Mouse (Mus musculus) right cerebral cortex, postnatal 36 days (tissue): Measurements from ENCODE around the gene Samd15.
"Not testable (repeated sequence)": the region's sequence is repeated elsewhere in the genome, so short reads cannot be mapped to it uniquely, and the experiment has no call there.

Experiments used
- DNase-seq, 2 experiments: peaks; one replicate each; pipeline ENCODE4 v3.0.0; 2022; ENCODE audit warnings: low spot score in 2 of 2, mixed read lengths in 1 of 2

Samd15 gene

GRCm38 (mm10) chr12:87199206-87199972, at the start of gene Samd15:
Gene Samd15, plus strand, starts transcription at chr12:87199723.
- peak; percentile 11 to 18 for DNase-seq

DNA sequence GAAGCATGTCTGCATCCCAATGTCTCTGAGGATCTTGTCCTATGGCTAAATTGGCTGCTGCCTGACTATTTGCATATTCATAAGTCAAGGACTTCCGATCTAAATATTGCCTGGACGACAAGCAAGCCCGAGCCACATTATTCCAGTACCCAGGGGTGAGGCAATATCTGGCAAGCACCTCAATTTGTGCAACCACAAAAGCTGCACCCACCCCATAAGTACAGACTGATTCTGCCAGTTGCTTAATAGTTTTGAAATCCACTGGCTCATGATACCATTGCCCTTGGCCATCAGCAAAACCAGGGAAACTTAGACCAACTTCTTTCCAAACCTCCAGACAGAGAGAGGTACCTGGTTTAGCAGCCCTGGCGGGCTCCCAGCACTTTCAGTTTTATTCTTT, 45.1 kb upstream of the Samd15 start:
- not testable (repeated sequence) for DNase-seq

- no peak for DNase-seq
Measured at GRCm38 (mm10) chr12:87157361-87157760, 42.2 kb upstream of the Samd15 start.

DNA sequence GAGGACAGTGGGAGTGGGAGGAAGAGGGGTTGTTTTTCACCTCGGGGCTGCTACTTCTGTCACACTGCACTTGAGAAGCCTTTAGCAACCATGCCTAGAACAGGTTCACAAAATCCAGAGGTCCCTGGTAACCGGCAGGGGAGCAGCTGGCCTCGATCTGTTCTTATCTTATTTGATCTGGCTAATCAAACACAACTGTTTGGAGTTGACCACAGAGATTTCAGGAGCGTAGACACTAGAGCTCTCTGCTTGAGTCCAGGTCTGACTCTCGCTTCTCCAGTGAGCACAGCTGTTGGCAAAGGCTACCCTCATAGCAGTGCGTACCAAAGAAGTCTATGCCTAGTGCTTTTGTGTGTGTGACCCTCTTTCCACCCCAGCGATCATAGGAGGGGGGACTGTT, 41.4 kb upstream of the Samd15 start:
- DNase-seq: no peak

GRCm38 (mm10) chr12:87160310-87160709, 39.2 kb upstream of the Samd15 start:
- no peak for DNase-seq

DNA sequence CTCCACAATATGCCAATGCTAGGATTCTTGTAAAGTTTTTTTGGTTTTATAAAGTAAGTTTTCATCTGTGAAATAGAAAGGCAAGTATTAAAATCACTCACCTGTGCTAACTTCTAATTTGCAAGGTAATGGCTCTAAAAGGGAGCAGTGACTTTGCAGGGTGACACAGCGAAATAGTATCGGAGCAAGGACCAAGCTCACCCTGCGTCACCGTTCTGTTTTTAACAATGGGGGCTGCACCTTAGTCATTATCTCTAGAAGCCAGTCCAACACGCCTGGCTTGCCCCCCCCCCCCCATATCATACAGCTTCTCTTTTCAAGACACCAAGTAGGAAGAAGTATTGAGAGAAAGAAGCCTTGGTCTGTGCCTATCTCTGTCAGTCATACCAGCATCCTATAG, 38.7 kb upstream of the Samd15 start:
- no peak for DNase-seq

DNA sequence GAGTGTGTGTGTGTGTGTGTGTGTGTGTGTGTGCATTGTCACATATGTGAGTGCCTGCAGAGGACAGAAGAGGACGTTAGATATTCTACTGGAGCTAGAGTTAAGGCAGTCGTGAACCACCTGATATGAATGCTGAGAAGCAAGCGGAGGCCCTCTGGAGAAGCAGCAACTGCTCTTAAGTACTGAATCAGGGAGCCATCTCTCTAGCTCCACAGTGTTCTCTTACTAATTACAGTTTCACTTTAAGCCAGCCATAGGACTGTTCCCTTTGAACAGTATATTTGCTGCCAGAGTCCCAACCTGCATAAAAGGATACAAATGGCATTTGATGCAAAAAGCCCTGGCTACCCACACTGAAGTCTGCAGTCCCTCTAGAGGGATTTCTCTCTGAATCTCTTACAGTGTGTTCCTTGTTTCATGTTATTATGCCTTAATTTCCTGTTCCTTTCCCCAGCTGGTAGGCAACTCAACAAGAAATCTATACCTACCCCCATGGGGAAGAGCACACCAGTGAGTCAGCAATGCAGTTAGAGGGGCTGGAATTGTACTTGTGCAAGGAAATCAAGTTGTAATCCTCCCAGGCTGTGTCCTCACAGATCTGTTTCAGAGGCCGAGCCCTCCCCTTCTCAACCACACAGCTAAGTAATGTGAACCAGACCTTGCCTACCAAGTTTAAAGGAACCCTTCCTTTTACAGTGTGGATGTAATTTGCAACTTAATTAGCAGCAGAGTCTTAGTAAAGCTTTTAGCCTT, 24.2 kb upstream of the Samd15 start:
- DNase-seq: no peak

GRCm38 (mm10) chr12:87177631-87178030, 21.9 kb upstream of the Samd15 start:
- DNase-seq: no peak

- no peak for DNase-seq
Measured at GRCm38 (mm10) chr12:87193008-87193407, 6.5 kb upstream of the Samd15 start.

- no peak for DNase-seq
Measured at GRCm38 (mm10) chr12:87195069-87195468, 4.5 kb upstream of the Samd15 start.

DNA sequence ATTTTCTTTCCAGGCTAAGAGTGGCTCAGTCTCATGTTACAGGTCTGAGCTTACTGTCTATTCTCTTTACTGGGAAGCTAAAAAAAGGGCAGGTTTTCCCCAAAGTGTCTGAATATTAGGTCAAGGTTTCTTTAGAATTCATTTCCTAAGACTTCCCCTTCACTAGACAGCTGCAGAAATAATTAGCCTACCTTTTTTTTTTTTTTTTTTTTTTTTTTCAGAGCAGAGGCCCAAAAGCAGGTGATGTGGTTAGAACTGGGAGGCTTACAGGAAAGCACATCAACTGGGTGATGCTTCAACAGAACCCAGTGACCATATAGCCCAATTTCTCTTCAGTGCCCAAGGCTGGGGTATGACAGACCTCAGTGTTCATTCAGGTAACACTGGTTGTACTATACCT, 3.2 kb upstream of the Samd15 start:
- no peak for DNase-seq

- no peak for DNase-seq
Measured at GRCm38 (mm10) chr12:87198792-87199191, 731 bp upstream of the Samd15 start.

DNA sequence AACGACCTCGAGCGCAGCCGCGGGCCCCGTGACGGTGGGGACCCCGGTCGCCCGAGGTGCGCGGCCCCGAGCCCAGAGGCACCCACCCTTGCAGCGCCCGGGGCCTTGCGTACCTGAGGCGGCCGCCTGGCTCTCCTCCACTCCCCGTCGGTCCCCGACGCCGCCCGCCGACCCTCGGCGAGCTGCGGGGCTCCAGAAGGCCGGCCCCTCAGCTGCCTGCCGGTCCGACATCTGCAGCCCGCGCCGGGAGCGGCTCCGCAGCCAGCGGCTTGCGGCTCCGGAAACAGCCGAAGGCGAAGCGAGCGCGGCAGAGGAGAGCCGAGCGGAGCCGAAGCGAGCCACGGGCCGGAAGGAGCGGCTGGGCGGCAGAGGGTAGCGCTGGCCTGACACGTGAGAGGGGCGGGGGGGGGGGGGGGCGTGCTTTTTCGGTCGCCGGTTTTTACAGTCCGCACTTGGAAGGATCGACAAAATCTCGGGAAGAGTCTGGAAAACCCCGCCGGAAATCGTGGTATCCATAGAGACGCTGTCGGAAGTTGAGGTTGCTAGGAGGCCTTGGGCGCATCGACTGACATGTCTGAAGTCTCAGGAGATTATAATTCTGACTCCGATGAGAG, 557 bp downstream of the Samd15 start, which contains the start of gene Tmed8:
Gene Tmed8, minus strand, starts transcription at position 482 of the 614 bp plus-strand sequence.
- DNase-seq: peak; percentile 60 to 74

DNA sequence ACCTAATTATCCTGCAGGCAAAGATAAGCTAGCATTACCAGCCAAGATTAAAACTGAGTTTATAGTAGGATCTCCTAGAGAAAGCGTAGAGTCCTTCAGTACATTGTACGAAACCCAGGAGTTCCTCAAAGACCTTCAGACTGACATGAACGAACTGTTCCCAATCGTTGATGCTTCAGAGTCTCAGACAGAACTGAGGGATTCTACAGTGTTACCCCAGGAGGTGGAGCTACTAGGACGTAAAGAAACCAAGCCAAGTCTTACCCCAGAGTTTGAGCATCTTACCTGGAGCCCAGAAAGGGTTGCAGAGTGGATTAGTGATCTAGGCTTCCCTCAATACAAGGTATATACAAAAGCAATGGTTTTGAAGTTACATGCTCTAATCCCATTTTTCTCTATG, 2.2 kb downstream of the Samd15 start:
- DNase-seq: no peak

DNA sequence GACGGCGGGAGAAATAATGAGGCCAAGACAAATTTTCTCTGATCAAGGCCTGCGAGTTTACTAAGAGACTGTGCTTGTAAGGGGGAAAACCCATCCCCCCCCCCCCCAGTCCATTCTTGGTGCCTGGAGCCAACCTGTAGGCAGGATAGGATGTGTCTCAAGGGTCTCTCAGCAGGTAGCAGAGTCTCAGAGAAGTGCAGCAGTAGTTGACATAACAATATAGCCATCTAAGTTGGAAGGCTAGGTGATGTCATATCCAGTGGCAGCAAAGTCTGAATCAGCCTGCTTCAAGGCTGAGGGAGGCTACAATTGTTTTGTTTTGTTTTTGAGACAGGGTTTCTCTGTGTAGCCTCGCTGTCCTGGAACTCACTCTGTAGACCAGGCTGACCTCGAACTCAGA, 6.3 kb downstream of the Samd15 start:
- not testable (repeated sequence) for DNase-seq

GRCm38 (mm10) chr12:87212844-87213606, 13.5 kb downstream of the Samd15 start:
- DNase-seq: no peak

- DNase-seq: no peak
Measured at GRCm38 (mm10) chr12:87216053-87216452, 16.5 kb downstream of the Samd15 start.

- no peak for DNase-seq
Measured at GRCm38 (mm10) chr12:87217596-87217995, 18.1 kb downstream of the Samd15 start.

DNA sequence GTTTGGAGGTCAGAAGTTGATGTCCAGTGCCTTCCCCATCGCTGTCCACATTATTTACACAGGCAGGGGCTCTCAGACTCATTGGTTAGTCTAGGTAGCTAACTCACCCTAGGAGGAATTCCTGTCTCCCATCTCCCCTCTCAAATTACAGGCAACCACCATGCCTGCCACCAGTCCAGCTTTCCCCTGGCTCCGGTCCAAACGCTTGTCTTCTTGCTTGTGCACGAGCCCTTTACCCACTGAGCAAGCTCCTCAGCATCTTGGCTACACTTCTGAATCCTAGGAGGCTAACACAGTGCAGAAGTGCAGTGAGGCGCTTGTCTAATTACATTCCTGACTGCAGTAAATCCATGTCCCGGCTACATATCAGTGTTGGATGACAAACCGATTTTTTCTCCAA, 19.8 kb downstream of the Samd15 start:
- no peak for DNase-seq

- no peak for DNase-seq
Measured at GRCm38 (mm10) chr12:87224950-87225349, 25.4 kb downstream of the Samd15 start.

DNA sequence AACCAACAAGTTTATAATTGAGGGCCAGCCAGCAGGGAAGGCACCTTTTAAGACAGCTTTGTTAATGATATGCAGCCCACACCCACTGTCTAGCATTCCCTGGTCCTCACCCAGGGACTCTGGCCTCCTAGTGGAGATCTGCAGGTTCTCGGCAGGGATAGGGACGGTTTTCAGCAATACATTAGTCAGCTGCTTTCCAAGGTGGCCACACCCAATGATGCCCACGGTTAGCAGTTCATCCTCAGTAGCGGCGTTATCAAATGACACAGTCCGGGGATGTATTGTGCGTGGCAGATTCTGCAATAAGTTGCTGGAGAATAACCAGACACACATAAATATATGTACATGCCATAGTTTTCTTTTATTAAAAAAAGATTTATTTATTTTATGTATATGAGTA, 27.3 kb downstream of the Samd15 start:
- DNase-seq: no peak

GRCm38 (mm10) chr12:87229633-87230032, 30.1 kb downstream of the Samd15 start:
- no peak for DNase-seq
